Mouse (Mus musculus): ENCODE measurements around the gene Dis3l2. TPM values are rescaled to one million over a fixed set of nuclear protein-coding genes. Genes with fewer than 3 reads are reported as not detected.

Dis3l2 gene
- 32.2 and 33.1 TPM in 2 replicates for polyA plus RNA-seq (2012; rRNA removed)

GRCm38 (mm10) chr1:86703300-86703964 is at the start of gene Dis3l2:
Dis3l2 (plus strand) TSS chr1:86703808.

GRCm38 (mm10) chr1:86670279-86671038 is 33.1 kb upstream of the Dis3l2 start, which contains the start of gene Nppc:
Nppc (minus strand) TSS chr1:86670571.

GRCm38 (mm10) chr1:87089828-87090227 is 386.2 kb downstream of the Dis3l2 start, which contains the start of gene Alppl2:
Alppl2 (minus strand) TSS chr1:87089928.

Other genes with a start within 250 kb of the Dis3l2 start
- gene Ptma, start 177.1 kb upstream of the Dis3l2 start, polyA plus RNA-seq (2012; rRNA removed): 2,058 and 2,137 TPM in 2 replicates
- gene Pde6d, start 121.2 kb upstream of the Dis3l2 start, polyA plus RNA-seq (2012; rRNA removed): 108 and 115 TPM in 2 replicates
- 66.2 and 67.4 TPM in 2 replicates for gene Cops7b, start 120.9 kb upstream of the Dis3l2 start, polyA plus RNA-seq (2012; rRNA removed)
- gene Nppc, start 33.2 kb upstream of the Dis3l2 start, polyA plus RNA-seq (2012; rRNA removed): 4.9 and 6.4 TPM in 2 replicates